Mouse (Mus musculus): Measurements from ENCODE around the gene 6030468B19Rik.
"Not testable (repeated sequence)": the region's sequence is repeated elsewhere in the genome, so short reads cannot be mapped to it uniquely, and the experiment has no call there.

Gene 6030468B19Rik

GRCm38 (mm10) chr11:117778851-117779433 lies 18.5 kb upstream of the 6030468B19Rik start:
- DNase-seq (ENCODE audit: low spot score in 2 of 2), result no peak

GRCm38 (mm10) chr11:117779434-117780198 lies 17.8 kb upstream of the 6030468B19Rik start:
- no peak for DNase-seq (ENCODE audit: low spot score in 2 of 2)

- DNase-seq (ENCODE audit: low spot score in 2 of 2), result no peak
Observed at GRCm38 (mm10) chr11:117780199-117780515, 17.3 kb upstream of the 6030468B19Rik start.

GRCm38 (mm10) chr11:117780582-117781111 lies 16.8 kb upstream of the 6030468B19Rik start:
- DNase-seq (ENCODE audit: low spot score in 2 of 2), result no peak

- no peak for DNase-seq (ENCODE audit: low spot score in 2 of 2)
Observed at GRCm38 (mm10) chr11:117781199-117781821, 16.1 kb upstream of the 6030468B19Rik start.

GRCm38 (mm10) chr11:117781993-117782704 lies 15.3 kb upstream of the 6030468B19Rik start, which contains the start of the genes Tmc8 and Tmc6:
Gene Tmc8 (plus strand): TSS chr11:117782076.
Gene Tmc6 (minus strand): TSS chr11:117782198.
- no peak for DNase-seq (ENCODE audit: low spot score in 2 of 2)

GRCm38 (mm10) chr11:117782705-117783034 lies 14.8 kb upstream of the 6030468B19Rik start:
- no peak for DNase-seq (ENCODE audit: low spot score in 2 of 2)

GRCm38 (mm10) chr11:117783089-117783488 lies 14.4 kb upstream of the 6030468B19Rik start:
- peak in 1 of 2 experiments; percentile 69 for DNase-seq (ENCODE audit: low spot score in 2 of 2)

GRCm38 (mm10) chr11:117783683-117784309 lies 13.7 kb upstream of the 6030468B19Rik start:
- DNase-seq (ENCODE audit: low spot score in 2 of 2), result no peak

GRCm38 (mm10) chr11:117786294-117786693 lies 11.2 kb upstream of the 6030468B19Rik start:
- no peak for DNase-seq (ENCODE audit: low spot score in 2 of 2)

GRCm38 (mm10) chr11:117788481-117788880 lies 9.0 kb upstream of the 6030468B19Rik start:
- DNase-seq (ENCODE audit: low spot score in 2 of 2), result not testable (repeated sequence)

GRCm38 (mm10) chr11:117790286-117790685 lies 7.2 kb upstream of the 6030468B19Rik start:
- DNase-seq (ENCODE audit: low spot score in 2 of 2), result peak in 1 of 2 experiments; percentile 53

- no peak for DNase-seq (ENCODE audit: low spot score in 2 of 2)
Observed at GRCm38 (mm10) chr11:117790703-117791440, 6.6 kb upstream of the 6030468B19Rik start.

GRCm38 (mm10) chr11:117791441-117791761 lies 6.1 kb upstream of the 6030468B19Rik start:
- DNase-seq (ENCODE audit: low spot score in 2 of 2), result no peak

- DNase-seq (ENCODE audit: low spot score in 2 of 2), result no peak
Observed at GRCm38 (mm10) chr11:117792281-117792888, 5.1 kb upstream of the 6030468B19Rik start.

- DNase-seq (ENCODE audit: low spot score in 2 of 2), result no peak
Observed at GRCm38 (mm10) chr11:117794035-117794551, 3.4 kb upstream of the 6030468B19Rik start.

GRCm38 (mm10) chr11:117796954-117797353 lies 506 bp upstream of the 6030468B19Rik start:
- DNase-seq (ENCODE audit: low spot score in 2 of 2), result no peak

GRCm38 (mm10) chr11:117798160-117798541 lies 691 bp downstream of the 6030468B19Rik start:
- no peak for DNase-seq (ENCODE audit: low spot score in 2 of 2)

- no peak for DNase-seq (ENCODE audit: low spot score in 2 of 2)
Observed at GRCm38 (mm10) chr11:117799174-117799573, 1.7 kb downstream of the 6030468B19Rik start.

- DNase-seq (ENCODE audit: low spot score in 2 of 2), result no peak
Observed at GRCm38 (mm10) chr11:117800038-117800437, 2.6 kb downstream of the 6030468B19Rik start.
